Mouse (Mus musculus) midbrain, embryonic 16.5 days (tissue): Measurements from ENCODE around the gene 4930535I16Rik. TPM values are rescaled to one million over a fixed set of nuclear protein-coding genes. Genes with fewer than 3 reads are reported as not detected.

Experiments
- ATAC-seq: fragments of 200-750 bp; cut with Nextera tagmentation; 2 replicates; pipeline ENCODE4 v1.8.0; 2017; ENCODE audit warnings: moderate TSS enrichment
- H3K27ac ChIP-seq: fragments of 300-500 bp; sonication (generic); 2 replicates; pipeline ENCODE4 v1.5.1; 2014; ENCODE audit warnings: mild to moderate bottlenecking, low read length, mixed read lengths
- H3K27me3 ChIP-seq: fragments of 300-500 bp; sonication (generic); 2 replicates; pipeline ENCODE4 v1.6.1; 2014; ENCODE audit warnings: low read depth, low read length, mixed read lengths; ENCODE audit not compliant: control insufficient read depth, insufficient read depth
- H3K36me3 ChIP-seq: fragments of 300-500 bp; sonication (generic); 2 replicates; pipeline ENCODE4 v1.6.1; 2014; ENCODE audit warnings: mild to moderate bottlenecking, low read length, moderate library complexity, mixed read lengths; ENCODE audit not compliant: control insufficient read depth, insufficient read depth
- H3K4me1 ChIP-seq: fragments of 300-500 bp; sonication (generic); 2 replicates; pipeline ENCODE4 v1.6.1; 2014; ENCODE audit warnings: mild to moderate bottlenecking, low read length, mixed read lengths; ENCODE audit not compliant: control insufficient read depth, insufficient read depth
- H3K4me2 ChIP-seq: fragments of 300-500 bp; sonication (generic); 2 replicates; pipeline ENCODE4 v1.6.1; 2014; ENCODE audit warnings: mild to moderate bottlenecking, low read length, mixed read lengths
- H3K4me3 ChIP-seq: fragments of 300-500 bp; sonication (generic); 2 replicates; pipeline ENCODE4 v1.5.1; 2014; ENCODE audit warnings: low read depth, mild to moderate bottlenecking, low read length, moderate library complexity, mixed read lengths
- H3K9ac ChIP-seq: fragments of 300-500 bp; sonication (generic); 2 replicates; pipeline ENCODE4 v1.6.1; 2014; ENCODE audit warnings: low read depth, low read length, mixed read lengths
- H3K9me3 ChIP-seq: fragments of 300-500 bp; sonication (generic); replicated peaks from 2 replicates; pipeline ENCODE4 v1.6.1; 2014; ENCODE audit warnings: mild to moderate bottlenecking, low read length, mixed read lengths; ENCODE audit not compliant: control insufficient read depth, poor library complexity, severe bottlenecking
- WGBS: fragments of 180-500 bp; shearing (Covaris S2); extraction: QIAGEN DNeasy Blood & Tissue Kit; methylation state at CpG from one replicate; pipeline ENCODE4 v1.1.7; 2014; 5-methylcytosine and 5-hydroxymethylcytosine counted together
- polyA plus RNA-seq: library from polyadenylated mRNA; unstranded; fragments of >200 nt; fragmentation: Nextera tagmentation; extraction: Ambion mirVana; gene quantifications from 2 replicates; pipeline ENCODE4 v1.2.1, GENCODE M21; 2015

4930535I16Rik gene
- polyA plus RNA-seq, 1 experiment from 2014 or later = not detected

DNA sequence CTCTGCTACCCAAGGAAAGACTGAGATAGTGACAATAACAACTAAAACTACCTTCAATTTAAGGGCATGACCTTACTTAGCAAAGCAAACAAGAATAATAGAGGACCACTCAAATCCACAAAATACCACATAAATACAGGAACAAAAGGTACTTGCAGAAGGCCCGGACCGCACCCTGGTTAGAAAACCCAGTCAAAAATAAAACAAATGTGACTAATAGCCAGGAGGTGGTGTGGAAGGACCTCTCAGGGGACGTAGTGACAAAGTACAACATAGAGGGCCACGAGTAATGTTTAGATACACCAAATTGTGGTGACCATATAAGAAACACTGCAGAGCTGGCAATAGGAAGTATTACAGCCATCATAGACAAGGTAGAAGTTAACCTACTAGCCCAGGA lies 23.5 kb downstream of the 4930535I16Rik start:
- WGBS = 83% methylated on average over 4 of the region's 4 CpGs
- no peak overlapping the region for H3K9ac ChIP-seq
- H3K4me3 ChIP-seq = no peak overlapping the region
- no peak overlapping the region for H3K27ac ChIP-seq
- H3K36me3 ChIP-seq = no peaks in the 10 kb centered on the region
- H3K4me2 ChIP-seq = no peak overlapping the region
- H3K27me3 ChIP-seq = no peaks in the 10 kb centered on the region
- no peak for ATAC-seq
- no peaks in the 10 kb centered on the region for H3K9me3 ChIP-seq
- no peaks in the 10 kb centered on the region for H3K4me1 ChIP-seq

DNA sequence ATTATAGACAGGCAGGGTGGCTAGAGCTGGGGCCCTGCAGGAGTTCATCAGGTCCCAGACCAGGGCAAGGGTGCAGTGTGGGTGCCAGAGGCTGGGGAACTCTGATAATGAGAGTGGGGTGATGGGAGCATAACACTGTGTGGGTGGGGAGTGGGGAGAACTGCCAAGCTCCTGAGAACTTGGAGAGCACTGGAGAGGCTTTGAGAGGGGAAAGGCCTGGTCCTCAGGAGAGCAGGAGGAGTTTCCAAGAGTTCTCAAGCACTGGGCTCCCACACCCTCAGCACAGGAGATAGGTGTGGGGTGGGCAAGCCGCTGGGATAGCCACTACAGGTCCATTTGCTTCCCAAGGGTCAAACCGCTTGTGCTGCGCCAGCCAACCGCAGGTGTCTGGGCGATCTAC lies 24.1 kb downstream of the 4930535I16Rik start:
- WGBS = 90% methylated on average over 5 of the region's 5 CpGs
- no peak overlapping the region for H3K4me2 ChIP-seq
- H3K9ac ChIP-seq = no peak overlapping the region
- H3K36me3 ChIP-seq = no peaks in the 10 kb centered on the region
- H3K27me3 ChIP-seq = no peaks in the 10 kb centered on the region
- no peak overlapping the region for H3K27ac ChIP-seq
- H3K9me3 ChIP-seq = no peaks in the 10 kb centered on the region
- no peaks in the 10 kb centered on the region for H3K4me1 ChIP-seq
- no peak overlapping the region for H3K4me3 ChIP-seq
- no peak for ATAC-seq

Other genes starting within 250 kb of the 4930535I16Rik start
- gene Macf1, start 233.7 kb downstream of the 4930535I16Rik start, polyA plus RNA-seq = 75.7 and 78.7 TPM in 2 replicates
- gene Ndufs5, start 199.8 kb downstream of the 4930535I16Rik start, polyA plus RNA-seq = 403 and 425 TPM in 2 replicates
- 77.2 and 86.4 TPM in 2 replicates for gene Akirin1, start 167.7 kb downstream of the 4930535I16Rik start, polyA plus RNA-seq
- 1.4 and 1.7 TPM in 2 replicates for gene Rhbdl2, start 130.1 kb downstream of the 4930535I16Rik start, polyA plus RNA-seq
- gene 4933427I04Rik, start 58.3 kb downstream of the 4930535I16Rik start, polyA plus RNA-seq = 0.10 and 0.21 TPM in 2 replicates
- 36.3 and 36.9 TPM in 2 replicates for gene Mycbp, start 13.2 kb downstream of the 4930535I16Rik start, polyA plus RNA-seq
- gene Rragc, start 576 bp downstream of the 4930535I16Rik start, polyA plus RNA-seq = 44.8 and 46.2 TPM in 2 replicates